Mouse (Mus musculus): ENCODE results near the gene Myog.

DNA sequence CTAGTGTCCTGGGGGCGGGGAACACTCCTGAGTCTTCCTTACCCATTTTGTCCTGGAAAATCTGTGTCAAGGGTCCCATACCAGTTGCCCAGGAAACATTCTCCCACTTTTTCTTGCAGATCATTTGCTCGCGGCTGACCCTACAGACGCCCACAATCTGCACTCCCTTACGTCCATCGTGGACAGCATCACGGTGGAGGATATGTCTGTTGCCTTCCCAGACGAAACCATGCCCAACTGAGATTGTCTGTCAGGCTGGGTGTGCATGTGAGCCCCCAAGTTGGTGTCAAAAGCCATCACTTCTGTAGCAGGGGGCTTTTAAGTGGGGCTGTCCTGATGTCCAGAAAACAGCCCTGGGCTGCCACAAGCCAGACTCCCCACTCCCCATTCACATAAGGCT, 1.8 kb downstream of the Myog start:
- TF ChIP-seq CTCF (IDR thresholded peaks at IDR 0.05; ENCODE audit: control insufficient read depth, insufficient read depth, insufficient replicate concordance, low read depth, low read length) (no peak), POLR2A (IDR thresholded peaks at IDR 0.05; ENCODE audit: control insufficient read depth, low read depth, low read length) (no peak)
